Mouse (Mus musculus) bone marrow, adult 2 months (tissue): ENCODE results near the gene Mlh3. TPM values are rescaled to one million over a fixed set of nuclear protein-coding genes. Genes with fewer than 3 reads are reported as not detected.

ENCODE experiments used
- H3K27ac ChIP-seq: fragments of 200-500 bp; 2 replicates; pipeline ENCODE4 v1.5.1; 2012; ENCODE audit warnings: low read depth, mild to moderate bottlenecking, control low read depth, inconsistent platforms, low read length; ENCODE audit not compliant: control insufficient read depth, poor library complexity, insufficient read depth
- H3K4me1 ChIP-seq: fragments of 200-500 bp; 2 replicates; pipeline ENCODE4 v1.6.1; 2011; ENCODE audit warnings: low read length; ENCODE audit not compliant: control insufficient read depth, insufficient read depth
- H3K4me3 ChIP-seq: fragments of 200-500 bp; replicated peaks from 2 replicates; pipeline ENCODE3; 2011; ENCODE audit warnings: mild to moderate bottlenecking, low read depth, low read length, control low read depth; ENCODE audit not compliant: control insufficient read depth
- CTCF ChIP-seq: fragments of 200-500 bp; IDR thresholded peaks from 2 replicates; pipeline ENCODE4 v1.5.1; 2011; ENCODE audit warnings: low read length, control low read depth; ENCODE audit not compliant: control insufficient read depth, insufficient read depth
- POLR2A ChIP-seq: fragments of 200-500 bp; IDR thresholded peaks from 2 replicates; pipeline ENCODE4 v1.6.1; 2011; ENCODE audit warnings: low read depth, mild to moderate bottlenecking, control low read depth, low read length, borderline replicate concordance; ENCODE audit not compliant: control insufficient read depth
- WGBS: fragments of 180-500 bp; shearing (Covaris S2); methylation state at CpG from one replicate; pipeline ENCODE4 v1.1.7; 2018; 5-methylcytosine and 5-hydroxymethylcytosine counted together
- polyA plus RNA-seq: library from polyadenylated mRNA; stranded (reverse); fragments of >200 nt; gene quantifications from 2 replicates; pipeline ENCODE4 v1.2.4, GENCODE M21; 2011; ENCODE audit warnings: low replicate concordance; ENCODE audit not compliant: missing spikeins, insufficient read depth, insufficient read length

The Mlh3 gene
- polyA plus RNA-seq, 1 experiment, result 6.2 TPM

- 80% methylated on average over 10 of the region's 10 CpGs for WGBS
- TF ChIP-seq CTCF, result no peak
- TF ChIP-seq POLR2A, result no peak
- Histone ChIP-seq H3K27ac (no peak overlapping the region), H3K4me3 (no peak overlapping the region), H3K4me1 (no peaks in the 10 kb centered on the region)
Observed at GRCm38 (mm10) chr12:85205425-85205824, 65.0 kb downstream of the Mlh3 start.

DNA sequence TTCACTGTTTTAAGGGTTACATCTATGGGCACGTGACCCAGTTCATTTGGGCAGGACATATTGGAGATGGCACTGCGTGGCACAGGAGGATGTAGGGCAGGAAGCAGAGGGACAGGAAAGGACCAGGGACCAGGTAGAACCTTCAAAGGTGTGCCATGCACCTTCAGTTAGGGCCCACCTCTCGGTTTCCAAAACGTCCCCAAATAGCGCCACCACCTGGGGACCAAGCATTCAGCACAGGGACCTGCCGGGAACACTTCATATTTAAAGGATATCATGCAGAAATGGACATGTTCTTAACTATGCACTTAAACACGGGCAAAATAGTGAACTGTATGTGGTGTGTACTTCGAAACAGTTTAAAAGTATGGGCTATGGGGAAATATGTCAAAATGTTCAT is 66.3 kb downstream of the Mlh3 start:
- Histone ChIP-seq H3K4me1 (no peaks in the 10 kb centered on the region), H3K4me3 (no peak overlapping the region), H3K27ac (no peak overlapping the region)
- TF ChIP-seq CTCF, result no peak
- TF ChIP-seq POLR2A, result no peak
- 57% methylated on average over 8 of the region's 8 CpGs for WGBS

DNA sequence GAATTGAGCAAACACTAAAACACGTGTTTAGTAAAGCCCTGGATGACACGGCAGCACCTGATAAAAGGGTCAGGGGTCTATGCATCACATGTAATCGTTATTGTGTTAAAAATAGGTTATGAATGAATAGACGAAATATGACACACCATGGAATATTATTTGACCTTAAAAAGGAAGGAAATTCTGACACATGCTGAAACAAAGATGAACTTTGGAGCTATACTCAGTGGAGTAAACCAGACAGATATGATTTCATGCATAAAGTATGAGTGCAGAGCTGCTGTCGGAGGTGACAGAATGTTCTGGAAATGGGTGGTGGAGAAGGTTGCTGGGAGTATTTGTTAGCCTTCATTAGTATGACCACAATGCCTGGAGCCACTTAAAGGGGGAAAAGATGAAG is 66.7 kb downstream of the Mlh3 start:
- H3K4me1 ChIP-seq, result no peaks in the 10 kb centered on the region
- TF ChIP-seq CTCF (no peak), POLR2A (no peak)
- H3K4me3 ChIP-seq, result no peak overlapping the region
- H3K27ac ChIP-seq, result no peak overlapping the region
- 66% methylated on average over 5 of the region's 5 CpGs for WGBS

- WGBS, result 88% methylated on average over 7 of the region's 7 CpGs
- Histone ChIP-seq H3K4me1 (no peaks in the 10 kb centered on the region), H3K4me3 (no peak overlapping the region), H3K27ac (no peak overlapping the region)
- TF ChIP-seq POLR2A (no peak), CTCF (no peak)
Observed at GRCm38 (mm10) chr12:85202191-85202590, 68.2 kb downstream of the Mlh3 start.

- Histone ChIP-seq H3K4me1 (no peaks in the 10 kb centered on the region), H3K27ac (no peak overlapping the region), H3K4me3 (no peak overlapping the region)
- 69% methylated on average over 2 of the region's 2 CpGs for WGBS
- TF ChIP-seq CTCF (no peak), POLR2A (no peak)
Observed at GRCm38 (mm10) chr12:85201830-85202147, 68.6 kb downstream of the Mlh3 start.

DNA sequence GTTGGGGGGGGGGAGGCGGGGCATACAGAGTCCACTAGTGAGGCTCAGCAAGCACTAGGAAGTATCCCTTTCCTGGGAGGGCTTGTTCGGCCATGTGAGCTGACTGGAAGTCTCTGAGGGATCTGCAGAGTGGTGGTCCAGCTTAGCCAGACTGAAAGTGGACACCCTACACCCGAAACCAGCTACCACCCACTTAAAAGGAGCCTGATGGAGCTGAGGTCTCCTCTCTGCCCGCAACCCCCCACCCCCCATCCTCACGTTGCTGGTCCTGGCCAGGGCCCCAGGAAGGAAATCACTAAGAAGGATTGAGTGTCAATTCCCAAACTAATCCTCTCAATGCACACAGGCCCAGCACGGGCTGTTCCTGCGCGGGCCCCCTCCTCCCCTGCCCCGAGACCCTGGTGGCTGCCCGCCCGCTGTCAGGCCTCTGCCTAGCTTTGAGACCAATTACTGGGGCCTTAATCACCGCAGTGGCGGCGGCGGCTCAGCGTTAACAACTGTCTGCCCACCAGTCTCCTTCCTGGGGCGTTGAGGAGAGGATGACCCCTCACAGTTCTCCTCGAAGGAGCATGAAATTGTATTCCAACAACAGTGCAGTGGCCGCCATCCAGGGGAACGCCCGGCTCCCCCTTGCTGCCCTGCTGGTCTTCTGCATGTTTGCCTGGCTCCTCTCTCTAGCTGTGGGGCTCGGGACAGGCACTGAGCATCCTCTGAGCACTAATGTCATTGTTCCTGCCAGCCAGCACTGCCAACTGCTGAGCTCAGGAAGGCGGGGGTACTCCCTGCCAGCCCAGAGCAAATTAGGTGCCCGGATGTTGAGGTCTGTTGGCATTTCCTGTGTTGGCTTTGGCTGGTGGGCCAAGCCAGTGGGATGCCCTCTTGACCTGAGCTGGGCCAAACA is 69.2 kb downstream of the Mlh3 start:
- TF ChIP-seq CTCF (no peak), POLR2A (no peak)
- Histone ChIP-seq H3K4me1 (no peaks in the 10 kb centered on the region), H3K27ac (no peak overlapping the region), H3K4me3 (no peak overlapping the region)
- 50% methylated on average over 24 of the region's 24 CpGs for WGBS

- 71% methylated on average over 1 of the region's 1 CpGs for WGBS
- H3K4me1 ChIP-seq, result no peaks in the 10 kb centered on the region
- TF ChIP-seq POLR2A, result no peak
- H3K27ac ChIP-seq, result no peak overlapping the region
- no peak overlapping the region for H3K4me3 ChIP-seq
Observed at GRCm38 (mm10) chr12:85199954-85200353, 70.4 kb downstream of the Mlh3 start.

- no peak overlapping the region for H3K4me3 ChIP-seq
- no peak overlapping the region for H3K27ac ChIP-seq
- no peak for TF ChIP-seq CTCF
- 82% methylated on average over 8 of the region's 8 CpGs for WGBS
- H3K4me1 ChIP-seq, result no peaks in the 10 kb centered on the region; the same call in 1 of the 2 replicates
Observed at GRCm38 (mm10) chr12:85197936-85198335, 72.5 kb downstream of the Mlh3 start.

GRCm38 (mm10) chr12:85197371-85197770 is 73.0 kb downstream of the Mlh3 start:
- WGBS, result 78% methylated on average over 7 of the region's 7 CpGs
- H3K4me3 ChIP-seq, result no peak overlapping the region
- H3K4me1 ChIP-seq, result no peaks in the 10 kb centered on the region; the same call in none of the 2 replicates
- TF ChIP-seq CTCF (no peak), POLR2A (no peak)
- H3K27ac ChIP-seq, result no peak overlapping the region
